Mouse (Mus musculus) cerebellum, adult 9-10 months (tissue): ENCODE data around the gene Dntt.

Experiments
- DNase-seq: peaks from one replicate; pipeline ENCODE4 v3.0.0; 2022

Gene Dntt

GRCm38 (mm10) chr19:41076906-41077305 lies 47.8 kb downstream of the Dntt start, which contains the start of gene Opalin:
Opalin (minus strand) TSS chr19:41077113.
- no peak for DNase-seq

GRCm38 (mm10) chr19:41081589-41081988 lies 52.5 kb downstream of the Dntt start:
- DNase-seq, result no peak

- no peak for DNase-seq
Measured at GRCm38 (mm10) chr19:41083646-41084045, 54.6 kb downstream of the Dntt start.

- no peak for DNase-seq
Measured at GRCm38 (mm10) chr19:41086289-41086688, 57.2 kb downstream of the Dntt start.

GRCm38 (mm10) chr19:41086700-41087099 lies 57.6 kb downstream of the Dntt start:
- peak; percentile 87 for DNase-seq

DNA sequence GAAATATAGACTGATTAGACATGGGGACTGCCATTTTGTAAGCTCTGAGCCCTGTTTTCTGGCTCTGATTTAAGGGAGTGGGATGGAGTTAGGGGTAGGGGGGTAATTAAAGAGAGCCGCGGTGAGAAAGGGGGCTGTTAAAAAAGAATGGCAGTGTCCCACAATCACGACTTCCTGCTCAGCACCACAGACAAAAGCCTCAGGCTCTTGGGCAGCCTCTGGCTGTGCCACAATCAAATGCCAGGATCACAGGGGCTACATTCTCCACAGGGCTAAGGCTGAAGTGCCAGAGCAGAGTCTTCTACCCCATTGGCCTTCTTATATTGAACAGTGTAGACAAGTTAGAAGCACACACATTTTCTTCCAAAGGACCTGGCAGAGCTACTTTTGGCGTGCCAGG lies 58.8 kb downstream of the Dntt start:
- DNase-seq, result no peak

GRCm38 (mm10) chr19:41088491-41088890 lies 59.4 kb downstream of the Dntt start:
- no peak for DNase-seq

DNA sequence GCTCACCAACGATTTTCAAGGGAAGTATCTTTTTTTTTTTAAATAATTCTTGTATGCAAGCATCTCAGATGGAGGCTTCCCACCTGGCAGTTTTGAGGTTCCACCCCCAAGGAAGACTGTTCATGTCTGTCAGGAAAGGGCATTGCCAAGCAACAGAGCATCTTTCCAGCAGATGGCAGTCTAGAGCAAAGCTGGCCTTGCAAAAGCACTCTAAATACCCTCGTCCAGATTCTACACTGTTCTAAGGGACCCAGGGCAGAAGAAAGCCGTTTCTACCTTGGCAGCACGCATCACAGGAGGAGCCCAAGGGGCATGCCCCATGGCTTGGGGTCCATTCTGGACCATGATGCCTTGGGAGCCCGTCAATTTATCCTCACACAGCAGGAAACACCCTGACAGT lies 60.8 kb downstream of the Dntt start:
- DNase-seq, result peak; percentile 63

DNA sequence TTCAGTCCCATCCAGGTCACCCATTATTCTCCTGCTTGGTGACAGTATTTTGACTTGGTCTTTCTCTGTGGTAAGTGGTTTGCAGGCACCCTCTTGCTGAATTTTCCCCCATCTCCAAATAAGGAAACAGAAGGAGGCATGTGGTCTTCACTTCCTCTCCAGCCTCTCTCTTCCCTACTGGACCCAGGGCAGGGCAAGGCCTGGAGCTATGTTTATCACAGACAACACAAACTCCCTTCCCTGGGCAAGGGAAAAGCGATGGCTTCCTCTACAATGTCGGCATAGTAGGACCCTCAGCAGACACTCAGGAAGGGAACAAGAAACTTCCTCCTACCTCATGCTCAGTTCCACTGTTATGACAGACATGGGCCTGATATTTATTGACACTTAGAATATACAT lies 62.8 kb downstream of the Dntt start:
- no peak for DNase-seq

GRCm38 (mm10) chr19:41097038-41097437 lies 68.0 kb downstream of the Dntt start:
- no peak for DNase-seq

GRCm38 (mm10) chr19:41100863-41101262 lies 71.8 kb downstream of the Dntt start:
- DNase-seq, result peak; percentile 66

GRCm38 (mm10) chr19:41101390-41101789 lies 72.3 kb downstream of the Dntt start:
- DNase-seq, result peak; percentile 98

GRCm38 (mm10) chr19:41104922-41105321 lies 75.8 kb downstream of the Dntt start:
- no peak for DNase-seq

DNA sequence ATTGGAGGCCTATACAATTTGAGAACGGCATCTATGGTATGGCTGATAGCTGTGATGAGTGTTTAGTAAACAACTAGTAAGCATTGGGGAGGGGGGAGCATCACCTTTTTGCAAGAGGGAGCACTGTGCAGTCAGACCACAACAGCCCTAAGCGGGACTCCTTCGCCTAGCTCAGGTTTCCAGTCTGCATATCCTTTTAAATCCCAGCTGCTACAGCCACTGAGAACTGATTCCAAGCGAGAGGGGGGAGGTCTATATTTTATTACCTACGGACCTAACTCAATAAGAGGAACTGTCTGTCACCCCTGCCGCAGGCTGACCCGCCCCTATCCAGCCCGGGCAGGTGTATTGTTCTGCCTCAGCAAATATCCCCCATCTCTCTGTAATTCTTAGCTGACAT lies 78.5 kb downstream of the Dntt start:
- DNase-seq, result no peak

DNA sequence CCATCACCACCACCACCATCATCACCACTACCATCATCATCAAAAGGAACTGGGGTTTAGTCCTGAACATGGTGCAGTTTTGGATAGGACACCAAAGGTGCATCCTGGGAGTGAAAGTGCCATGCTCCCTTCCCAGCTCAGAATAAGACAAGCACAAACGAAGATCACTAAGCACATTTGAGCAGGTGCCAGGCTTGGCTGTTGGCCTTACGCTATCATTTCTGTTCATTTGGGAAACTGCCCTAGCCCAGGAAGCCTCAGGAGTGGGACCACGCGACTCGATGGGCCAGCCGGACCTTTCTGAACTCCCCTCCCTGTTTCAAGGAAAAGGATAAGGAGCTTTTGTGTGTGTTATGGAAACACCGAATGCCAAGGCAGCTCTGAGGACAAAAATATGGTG lies 79.6 kb downstream of the Dntt start:
- DNase-seq, result no peak
